Mouse (Mus musculus): ENCODE results near the gene Sec61a2. TPM values are rescaled to one million over a fixed set of nuclear protein-coding genes. Genes with fewer than 3 reads are reported as not detected.

Gene Sec61a2
- 79.8 and 85.5 TPM in 2 replicates for polyA plus RNA-seq (2016; fragmentation: Nextera tagmentation; extraction: Ambion mirVana)

DNA sequence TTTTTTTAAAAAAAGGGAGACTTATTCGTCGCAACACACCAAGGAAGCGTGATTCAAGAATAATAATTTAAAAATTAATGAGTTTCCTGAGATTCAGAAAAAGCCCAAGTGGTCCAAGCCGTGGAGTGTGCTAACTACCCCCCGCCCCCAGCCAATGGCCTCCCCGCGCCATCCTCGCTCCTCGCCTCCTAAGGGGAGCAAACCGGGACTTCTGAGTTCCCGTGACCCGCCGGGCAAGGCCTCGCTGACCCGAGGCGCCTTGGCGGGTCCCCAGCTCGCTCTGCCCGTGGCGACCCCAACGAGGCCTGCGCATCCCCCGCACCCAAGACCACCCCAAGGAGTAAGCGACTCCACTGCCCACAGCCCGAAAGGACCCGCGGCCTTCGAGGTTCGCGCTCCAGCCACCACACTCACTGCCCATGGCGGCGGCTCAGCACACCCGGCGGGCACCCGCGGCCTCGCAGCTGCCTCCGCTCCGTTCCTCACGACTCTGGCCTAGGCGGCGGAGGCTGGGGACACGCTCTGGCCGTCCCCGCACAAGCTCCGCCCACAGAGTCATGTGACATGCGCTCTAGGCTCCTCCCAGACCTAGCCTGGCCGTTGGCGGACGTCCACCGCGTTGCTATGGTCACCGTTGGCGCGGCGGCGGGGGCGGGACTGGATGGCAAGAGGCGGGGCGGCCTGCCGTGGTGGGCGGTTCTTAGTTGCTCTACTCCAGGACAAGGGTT lies at the start of gene Sec61a2:
Sec61a2 (minus strand) TSS at position 590 of the 728 bp plus-strand sequence.
- peak within 1 kb of the TSS; percentile 63 for H3K4me2 ChIP-seq
- H3K27ac ChIP-seq, result peak within 1 kb of the TSS; percentile 82
- WGBS, result under 1% methylated on average over 62 of the region's 62 CpGs
- H3K36me3 ChIP-seq (replicated peaks), result peaks cover 19% of the 10 kb centered on the region; the same call in 1 of the 2 replicates
- H3K4me1 ChIP-seq, result peaks cover 8% of the 10 kb centered on the region
- H3K27me3 ChIP-seq, result no peaks in the 10 kb centered on the region
- peak within 1 kb of the TSS; percentile 88 for H3K4me3 ChIP-seq (replicated peaks)
- peak; percentile 100 for ATAC-seq (ENCODE audit: low FRiP score)
- H3K9me3 ChIP-seq, result no peaks in the 10 kb centered on the region
- H3K9ac ChIP-seq, result peak within 1 kb of the TSS; percentile 92

DNA sequence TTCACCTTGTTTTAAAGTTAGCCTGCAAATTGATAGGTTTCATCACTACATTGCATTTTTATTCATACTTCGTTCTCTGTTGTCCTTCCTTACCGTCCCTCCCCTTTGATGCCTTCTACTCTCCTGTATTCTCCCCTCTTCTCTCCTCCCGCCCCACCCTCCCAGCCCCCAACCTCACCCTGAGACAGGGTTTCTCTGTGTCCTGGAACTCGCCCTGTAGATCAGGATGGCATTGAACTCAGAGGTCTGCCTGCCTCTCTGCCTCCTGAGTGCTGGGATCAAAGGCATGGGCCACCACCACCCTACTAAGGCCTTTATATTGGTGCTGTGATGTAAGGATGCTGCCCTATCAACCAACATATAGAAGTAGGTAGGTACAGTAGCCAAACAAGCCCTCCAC lies 47.8 kb upstream of the Sec61a2 start:
- Histone ChIP-seq H3K27ac (no peak overlapping the region), H3K9ac (peak overlapping the region; percentile 56; the same call in 1 of the 2 replicates), H3K4me2 (peak overlapping the region; percentile 83), H3K36me3 (replicated peaks) (no peaks in the 10 kb centered on the region), H3K4me3 (replicated peaks) (peak overlapping the region; percentile 56), H3K9me3 (no peaks in the 10 kb centered on the region), H3K27me3 (no peaks in the 10 kb centered on the region), H3K4me1 (peaks cover 6% of the 10 kb centered on the region)
- ATAC-seq (ENCODE audit: low FRiP score), result peak; percentile 27; the same call in 1 of the 2 replicates
- WGBS, result 27% methylated on average over 4 of the region's 4 CpGs

DNA sequence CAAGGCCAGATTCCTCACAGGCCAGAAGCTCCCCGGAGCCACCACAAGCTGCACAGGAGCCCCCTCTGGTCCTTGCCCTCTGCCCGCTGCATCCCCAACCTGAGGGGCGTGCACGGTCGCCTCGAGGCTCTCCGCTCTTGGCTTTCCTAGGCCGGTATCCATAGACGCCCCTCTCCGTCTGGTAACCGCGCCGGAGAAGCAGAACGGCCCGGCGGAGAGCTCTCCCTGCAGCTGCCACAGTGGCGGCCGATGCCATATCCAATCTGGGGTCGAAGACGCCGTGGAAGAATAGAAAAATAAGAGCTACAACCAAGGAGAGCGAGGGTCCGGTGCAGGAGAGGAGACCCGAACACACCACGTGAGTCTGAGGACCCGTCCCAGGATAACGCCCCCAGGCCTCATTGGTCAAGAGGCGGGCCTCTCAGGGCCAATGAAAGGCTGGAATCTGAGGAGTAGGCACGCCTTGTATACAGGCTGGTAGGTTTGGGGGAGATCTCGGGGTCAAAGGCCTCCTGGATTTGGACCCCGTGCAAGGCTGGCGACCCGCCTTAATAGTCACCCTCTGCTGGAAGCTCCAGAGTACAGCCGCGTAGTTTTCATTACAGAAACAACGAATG lies 47.3 kb upstream of the Sec61a2 start, which contains the start of gene Dhtkd1:
Dhtkd1 (minus strand) TSS at position 377 of the 617 bp plus-strand sequence.
- H3K27ac ChIP-seq, result no peak within 1 kb of the TSS
- H3K9ac ChIP-seq, result peak within 1 kb of the TSS; percentile 56
- H3K4me3 ChIP-seq (replicated peaks), result peak within 1 kb of the TSS; percentile 56
- no peaks in the 10 kb centered on the region for H3K27me3 ChIP-seq
- WGBS, result under 1% methylated on average over 36 of the region's 36 CpGs
- no peaks in the 10 kb centered on the region for H3K9me3 ChIP-seq
- peak; percentile 96 for ATAC-seq (ENCODE audit: low FRiP score)
- peaks cover 6% of the 10 kb centered on the region for H3K4me1 ChIP-seq
- no peaks in the 10 kb centered on the region for H3K36me3 ChIP-seq (replicated peaks)
- H3K4me2 ChIP-seq, result peak within 1 kb of the TSS; percentile 83

DNA sequence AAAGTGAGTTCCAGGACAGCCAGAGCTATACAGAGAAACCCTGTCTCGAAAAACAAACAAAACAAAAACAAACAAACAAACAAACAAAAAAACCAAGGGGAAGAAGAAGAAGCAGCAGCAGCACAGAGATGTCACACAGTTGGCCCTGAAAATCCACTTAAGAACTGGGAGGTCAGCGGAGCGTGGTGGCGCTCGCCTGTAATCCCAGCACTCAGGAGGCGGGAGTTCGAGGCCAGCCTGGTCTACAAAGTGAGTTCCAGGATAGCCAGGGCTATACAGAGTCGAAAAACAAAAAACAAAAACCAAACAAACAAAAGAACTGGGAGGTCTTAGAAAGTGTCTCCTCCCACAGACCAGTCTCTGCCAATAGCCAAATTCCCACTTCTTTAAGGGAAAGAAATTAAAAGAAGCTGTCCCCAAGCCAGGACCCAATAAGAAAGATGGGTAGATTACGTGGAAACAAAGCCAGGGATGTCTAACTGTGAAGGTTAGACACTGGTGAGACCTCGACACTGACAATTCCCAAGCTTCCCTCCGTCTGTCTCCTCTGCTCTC lies 46.7 kb upstream of the Sec61a2 start:
- Histone ChIP-seq H3K4me3 (replicated peaks) (peak overlapping the region; percentile 56), H3K27me3 (no peaks in the 10 kb centered on the region), H3K9ac (peak overlapping the region; percentile 56), H3K4me2 (peak overlapping the region; percentile 83), H3K36me3 (replicated peaks) (no peaks in the 10 kb centered on the region), H3K27ac (no peak overlapping the region), H3K4me1 (peaks cover 6% of the 10 kb centered on the region), H3K9me3 (no peaks in the 10 kb centered on the region)
- WGBS, result 60% methylated on average over 11 of the region's 11 CpGs
- ATAC-seq (ENCODE audit: low FRiP score), result peak; percentile 17; the same call in 1 of the 2 replicates

DNA sequence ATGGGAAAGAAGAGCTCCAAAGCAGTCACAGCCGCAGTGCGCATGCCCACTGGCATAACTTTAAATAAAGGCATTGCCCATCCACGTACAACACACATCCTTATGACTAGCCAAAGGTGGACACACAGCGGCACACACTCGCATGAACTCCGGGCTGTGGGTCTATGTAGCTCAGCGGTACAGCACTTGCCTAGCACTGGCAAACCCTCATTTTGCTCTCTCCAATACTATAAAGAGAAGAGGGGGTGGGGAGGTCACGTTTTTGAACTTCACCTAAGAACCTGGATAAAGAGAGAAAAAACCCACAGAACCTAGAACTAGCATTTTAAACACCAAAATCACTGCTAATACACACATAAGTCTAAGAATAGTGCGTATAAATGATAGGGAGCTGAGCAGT lies 45.7 kb upstream of the Sec61a2 start:
- no peaks in the 10 kb centered on the region for H3K36me3 ChIP-seq (replicated peaks)
- ATAC-seq (ENCODE audit: low FRiP score), result no peak
- WGBS, result 96% methylated on average over 9 of the region's 9 CpGs

DNA sequence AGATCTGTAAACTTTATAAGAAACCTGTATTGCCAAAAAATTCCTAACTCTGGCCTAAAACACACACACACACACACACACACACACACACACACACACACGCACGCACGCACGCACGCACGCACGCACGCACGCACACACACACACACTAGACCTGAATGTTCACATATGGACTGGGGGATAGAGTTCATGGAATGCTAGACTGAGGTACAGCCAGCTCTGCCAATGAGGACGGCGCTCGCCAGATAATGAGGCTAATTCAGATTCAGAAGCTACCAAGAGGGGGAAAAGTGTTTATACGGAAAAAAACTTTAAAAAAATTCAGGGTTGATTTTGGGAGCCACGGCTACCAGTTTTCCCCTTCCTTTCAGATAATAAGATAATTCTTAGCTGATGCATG lies 44.7 kb upstream of the Sec61a2 start:
- WGBS, result 87% methylated on average over 14 of the region's 14 CpGs
- no peak for ATAC-seq (ENCODE audit: low FRiP score)

More for the DNA sequence above, 45.7 kb upstream of the Sec61a2 start:
- no peak overlapping the region for H3K4me3 ChIP-seq (replicated peaks)
- H3K4me1 ChIP-seq, result peaks cover 6% of the 10 kb centered on the region
- H3K9ac ChIP-seq, result no peak overlapping the region
- H3K9me3 ChIP-seq, result no peaks in the 10 kb centered on the region
- no peak overlapping the region for H3K4me2 ChIP-seq
- H3K27me3 ChIP-seq, result no peaks in the 10 kb centered on the region
- H3K27ac ChIP-seq, result no peak overlapping the region

DNA sequence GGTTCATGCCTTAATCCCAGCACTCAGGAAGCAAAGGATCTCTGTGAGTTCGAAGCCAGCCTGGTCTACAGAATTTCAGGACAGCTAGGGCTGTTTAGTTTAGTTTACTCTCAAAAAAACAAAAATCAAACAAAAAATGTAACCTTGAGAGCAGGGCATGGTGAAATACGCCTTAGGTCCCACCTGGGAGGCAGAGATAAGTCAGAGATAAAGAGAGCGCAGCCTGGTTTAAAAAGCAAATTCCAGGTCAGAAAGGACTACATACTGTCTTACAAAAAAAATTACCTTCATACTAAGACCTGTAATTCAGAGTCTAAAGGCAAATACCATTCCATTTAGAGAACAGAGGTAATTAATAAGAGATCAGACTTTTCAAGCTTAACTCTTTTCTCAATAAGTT lies 44.1 kb upstream of the Sec61a2 start:
- ATAC-seq (ENCODE audit: low FRiP score), result no peak
- no peak overlapping the region for H3K27ac ChIP-seq
- no peaks in the 10 kb centered on the region for H3K36me3 ChIP-seq (replicated peaks)
- H3K4me2 ChIP-seq, result no peak overlapping the region
- H3K27me3 ChIP-seq, result no peaks in the 10 kb centered on the region
- H3K4me1 ChIP-seq, result peaks cover 6% of the 10 kb centered on the region
- no peak overlapping the region for H3K9ac ChIP-seq
- 91% methylated on average over 3 of the region's 3 CpGs for WGBS
- H3K9me3 ChIP-seq, result no peaks in the 10 kb centered on the region
- no peak overlapping the region for H3K4me3 ChIP-seq (replicated peaks)

More for the DNA sequence above, 44.7 kb upstream of the Sec61a2 start:
- H3K4me1 ChIP-seq, result peaks cover 6% of the 10 kb centered on the region
- no peak overlapping the region for H3K4me2 ChIP-seq
- no peak overlapping the region for H3K9ac ChIP-seq
- H3K4me3 ChIP-seq (replicated peaks), result no peak overlapping the region
- H3K36me3 ChIP-seq (replicated peaks), result no peaks in the 10 kb centered on the region
- H3K9me3 ChIP-seq, result no peaks in the 10 kb centered on the region
- no peak overlapping the region for H3K27ac ChIP-seq
- no peaks in the 10 kb centered on the region for H3K27me3 ChIP-seq

DNA sequence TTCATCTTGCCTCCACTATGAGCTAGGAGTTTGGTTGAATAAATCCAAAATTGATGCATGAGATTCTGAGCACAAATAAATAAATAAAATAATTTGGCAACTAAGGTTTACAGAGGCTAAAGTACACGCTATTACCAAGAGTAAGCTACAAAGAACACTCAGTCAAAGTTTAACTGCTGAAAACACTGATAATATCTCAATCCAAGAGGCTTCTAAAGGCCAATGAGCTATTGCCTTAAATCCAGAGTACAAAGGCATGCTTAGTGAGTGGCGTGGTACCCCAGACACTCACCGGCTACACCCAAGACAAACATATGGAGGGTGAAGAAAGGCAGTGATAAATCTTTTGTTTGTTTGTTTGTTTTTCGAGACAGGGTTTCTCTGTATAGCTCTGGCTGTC lies 41.3 kb upstream of the Sec61a2 start:
- Histone ChIP-seq H3K27me3 (no peaks in the 10 kb centered on the region), H3K36me3 (replicated peaks) (no peaks in the 10 kb centered on the region), H3K9me3 (no peaks in the 10 kb centered on the region), H3K27ac (no peak overlapping the region), H3K9ac (no peak overlapping the region), H3K4me3 (replicated peaks) (no peak overlapping the region), H3K4me1 (no peaks in the 10 kb centered on the region), H3K4me2 (no peak overlapping the region)
- 87% methylated on average over 4 of the region's 4 CpGs for WGBS
- no peak for ATAC-seq (ENCODE audit: low FRiP score)

DNA sequence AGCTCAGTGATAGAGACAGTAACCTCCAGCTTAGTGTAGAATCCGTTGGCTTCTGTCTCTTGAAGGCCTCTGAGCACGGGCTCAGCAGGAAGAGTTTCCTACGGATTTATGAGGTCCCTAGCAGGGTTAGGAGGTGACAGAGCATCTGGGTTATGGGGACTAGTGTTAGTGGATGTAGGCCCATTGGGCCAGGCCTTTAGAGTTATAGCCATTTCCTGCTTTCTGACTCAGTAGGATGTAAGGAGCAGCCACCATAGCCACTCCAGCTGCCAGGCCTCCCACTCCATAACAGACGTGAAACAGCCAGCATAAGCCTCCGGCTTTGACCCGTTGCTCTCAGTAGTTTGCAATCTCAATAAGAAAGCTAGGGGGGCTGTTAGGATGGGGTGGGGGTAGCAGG lies 40.8 kb upstream of the Sec61a2 start:
- Histone ChIP-seq H3K9me3 (no peaks in the 10 kb centered on the region), H3K4me3 (replicated peaks) (no peak overlapping the region), H3K9ac (no peak overlapping the region), H3K27me3 (no peaks in the 10 kb centered on the region), H3K27ac (no peak overlapping the region), H3K4me2 (no peak overlapping the region), H3K36me3 (replicated peaks) (no peaks in the 10 kb centered on the region), H3K4me1 (no peaks in the 10 kb centered on the region)
- ATAC-seq (ENCODE audit: low FRiP score), result no peak
- 83% methylated on average over 6 of the region's 6 CpGs for WGBS

DNA sequence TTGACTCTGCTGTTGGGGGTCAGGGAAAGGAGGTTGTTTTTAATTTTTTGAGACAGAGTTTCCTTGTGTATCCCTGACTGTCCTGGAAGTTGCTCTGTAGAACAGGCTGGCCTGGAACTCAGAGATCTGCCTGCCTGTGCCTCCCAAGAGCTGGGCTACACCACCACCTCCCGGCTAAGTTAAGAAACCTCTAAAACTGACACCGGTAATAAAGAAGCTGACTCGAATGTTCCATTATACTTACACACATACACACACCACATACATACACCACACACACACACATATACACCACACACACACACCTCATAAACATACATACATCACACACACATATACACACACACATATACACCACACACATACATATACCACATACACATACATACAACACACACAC lies 39.7 kb upstream of the Sec61a2 start:
- H3K4me3 ChIP-seq (replicated peaks), result no peak overlapping the region
- no peaks in the 10 kb centered on the region for H3K27me3 ChIP-seq
- 96% methylated on average over 3 of the region's 3 CpGs for WGBS
- H3K9ac ChIP-seq, result no peak overlapping the region
- no peak for ATAC-seq (ENCODE audit: low FRiP score)
- H3K27ac ChIP-seq, result no peak overlapping the region
- no peaks in the 10 kb centered on the region for H3K4me1 ChIP-seq
- no peaks in the 10 kb centered on the region for H3K9me3 ChIP-seq
- H3K36me3 ChIP-seq (replicated peaks), result peaks cover 6% of the 10 kb centered on the region; the same call in 1 of the 2 replicates
- no peak overlapping the region for H3K4me2 ChIP-seq

DNA sequence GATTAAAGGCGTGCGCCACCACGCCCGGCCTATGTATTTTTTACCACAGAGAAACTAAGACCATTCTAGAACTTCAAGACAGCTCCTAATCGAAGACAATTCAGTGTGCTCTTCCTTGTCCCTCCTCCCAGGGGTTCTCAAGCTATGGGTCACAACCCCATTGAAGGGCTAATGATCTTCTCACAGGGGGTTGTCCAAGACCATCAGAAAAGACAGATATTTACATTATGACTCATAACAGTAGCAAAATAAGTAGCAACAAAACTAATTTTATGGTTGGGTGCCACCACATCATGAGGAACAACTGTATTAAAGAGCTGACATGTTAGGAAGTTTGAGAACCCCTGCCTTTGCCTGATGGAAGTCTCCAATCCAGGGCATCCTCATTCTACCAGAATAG lies 36.7 kb upstream of the Sec61a2 start:
- WGBS, result 96% methylated on average over 5 of the region's 5 CpGs
- no peak overlapping the region for H3K4me3 ChIP-seq (replicated peaks)
- peaks cover 14% of the 10 kb centered on the region; the same call in 1 of the 2 replicates for H3K36me3 ChIP-seq (replicated peaks)
- H3K4me1 ChIP-seq, result no peaks in the 10 kb centered on the region
- no peak for ATAC-seq (ENCODE audit: low FRiP score)
- H3K9ac ChIP-seq, result no peak overlapping the region
- H3K4me2 ChIP-seq, result no peak overlapping the region
- H3K9me3 ChIP-seq, result no peaks in the 10 kb centered on the region
- no peaks in the 10 kb centered on the region for H3K27me3 ChIP-seq
- H3K27ac ChIP-seq, result no peak overlapping the region

DNA sequence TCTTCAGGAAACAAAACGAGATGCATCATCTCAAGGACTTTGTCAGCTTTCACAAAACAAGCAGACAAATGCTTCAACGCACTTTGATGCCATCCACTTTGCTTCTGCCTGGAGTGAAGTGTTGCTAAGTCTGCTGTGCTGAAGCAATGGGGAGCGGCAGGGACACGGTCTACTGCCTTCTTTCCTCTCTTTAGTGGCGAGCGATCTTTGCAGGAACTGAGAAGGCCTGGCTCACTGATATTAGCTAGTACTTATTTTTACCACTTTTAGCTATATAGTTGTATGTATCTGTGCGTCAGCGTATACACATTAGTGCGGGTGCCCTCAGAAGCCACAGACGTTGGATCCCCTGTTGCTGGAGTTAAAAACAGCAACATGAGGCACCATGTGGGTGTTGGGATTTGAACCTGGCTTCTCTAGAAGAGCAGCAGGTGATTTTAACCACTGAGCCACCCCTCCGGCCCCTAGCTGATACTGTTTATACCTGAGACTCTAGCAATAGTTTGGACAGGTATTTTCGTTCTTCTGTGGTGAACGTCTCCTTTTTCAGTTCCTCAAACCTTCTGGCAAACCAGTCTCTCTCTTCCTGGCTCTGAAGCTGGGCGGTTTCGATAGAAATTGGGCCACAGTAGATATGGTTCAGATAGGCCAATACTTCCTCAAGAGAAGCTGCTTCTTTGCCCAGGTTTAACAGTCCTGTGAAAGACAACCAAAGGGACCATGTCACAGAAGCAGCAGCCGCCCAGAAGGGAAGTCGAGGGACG lies 35.2 kb upstream of the Sec61a2 start:
- Histone ChIP-seq H3K9me3 (no peaks in the 10 kb centered on the region), H3K4me3 (replicated peaks) (no peak overlapping the region)
- 92% methylated on average over 18 of the region's 18 CpGs for WGBS

More for the DNA sequence above, 35.2 kb upstream of the Sec61a2 start:
- Histone ChIP-seq H3K4me2 (no peak overlapping the region), H3K27ac (no peak overlapping the region), H3K9ac (no peak overlapping the region), H3K36me3 (replicated peaks) (peaks cover 14% of the 10 kb centered on the region; the same call in 1 of the 2 replicates), H3K27me3 (no peaks in the 10 kb centered on the region), H3K4me1 (no peaks in the 10 kb centered on the region)
- ATAC-seq (ENCODE audit: low FRiP score), result no peak

All from forebrain, embryonic 12.5 days (tissue).